Mouse (Mus musculus): ENCODE measurements around the gene Tigd3. TPM values are rescaled to one million over a fixed set of nuclear protein-coding genes. Genes with fewer than 3 reads are reported as not detected.
"Not testable (repeated sequence)": the region's sequence is repeated elsewhere in the genome, so short reads cannot be mapped to it uniquely, and the experiment has no call there.

Tigd3 gene
- polyA plus RNA-seq, 1 experiment from 2014 or later: 9.5 TPM

- WGBS: 89% methylated on average over 5 of the region's 5 CpGs
- not testable (repeated sequence) for H3K36me3 ChIP-seq; H3K4me3 ChIP-seq; DNase-seq (ENCODE audit: low spot score); H3K27me3 ChIP-seq (ENCODE audit: low read depth, poor library complexity, severe bottlenecking); H3K4me1 ChIP-seq; H3K27ac ChIP-seq (replicated peaks); H3K9me3 ChIP-seq (replicated peaks)
Observed at GRCm38 (mm10) chr19:5882079-5882478, 11.9 kb downstream of the Tigd3 start.

GRCm38 (mm10) chr19:5881155-5881554 lies 12.8 kb downstream of the Tigd3 start:
- no peak overlapping the region for H3K27ac ChIP-seq (replicated peaks)
- no peak overlapping the region for H3K4me3 ChIP-seq
- WGBS: 88% methylated on average over 6 of the region's 6 CpGs
- no peaks in the 10 kb centered on the region for H3K27me3 ChIP-seq (ENCODE audit: low read depth, poor library complexity, severe bottlenecking)
- no peaks in the 10 kb centered on the region for H3K36me3 ChIP-seq
- peaks cover 6% of the 10 kb centered on the region for H3K4me1 ChIP-seq
- no peaks in the 10 kb centered on the region for H3K9me3 ChIP-seq (replicated peaks)
- DNase-seq (ENCODE audit: low spot score): no peak

GRCm38 (mm10) chr19:5879735-5880134 lies 14.2 kb downstream of the Tigd3 start:
- H3K27me3 ChIP-seq (ENCODE audit: low read depth, poor library complexity, severe bottlenecking): no peaks in the 10 kb centered on the region
- H3K4me1 ChIP-seq: peaks cover 15% of the 10 kb centered on the region
- H3K9me3 ChIP-seq (replicated peaks): no peaks in the 10 kb centered on the region
- H3K27ac ChIP-seq (replicated peaks): no peak overlapping the region
- no peaks in the 10 kb centered on the region for H3K36me3 ChIP-seq
- no peak for DNase-seq (ENCODE audit: low spot score)
- WGBS: 94% methylated on average over 7 of the region's 7 CpGs
- H3K4me3 ChIP-seq: no peak overlapping the region

- Histone ChIP-seq H3K27me3 (ENCODE audit: low read depth, poor library complexity, severe bottlenecking) (no peaks in the 10 kb centered on the region), H3K9me3 (replicated peaks) (no peaks in the 10 kb centered on the region), H3K36me3 (no peaks in the 10 kb centered on the region), H3K4me3 (no peak overlapping the region), H3K4me1 (peaks cover 23% of the 10 kb centered on the region), H3K27ac (replicated peaks) (no peak overlapping the region)
- DNase-seq (ENCODE audit: low spot score): no peak
- 81% methylated on average over 3 of the region's 3 CpGs for WGBS
Observed at GRCm38 (mm10) chr19:5878916-5879315, 15.0 kb downstream of the Tigd3 start.

DNA sequence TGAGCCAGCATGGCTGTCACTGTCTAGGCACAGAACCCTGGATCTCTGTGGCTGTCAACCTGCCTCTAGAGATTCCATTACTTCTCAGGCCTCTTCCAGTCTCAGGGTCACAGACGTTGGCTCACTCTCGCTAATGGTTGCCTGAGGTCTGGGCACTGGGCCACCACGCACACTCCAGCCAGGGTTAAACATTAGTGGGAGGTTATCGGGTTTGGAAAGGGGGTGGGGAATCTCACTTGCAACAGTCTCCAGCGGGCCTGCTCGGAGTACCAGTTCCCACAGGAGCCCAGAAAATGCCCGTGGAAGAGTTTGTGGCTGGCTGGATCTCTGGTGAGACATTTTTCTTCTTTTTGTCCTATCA lies 15.6 kb downstream of the Tigd3 start:
- 85% methylated on average over 7 of the region's 7 CpGs for WGBS
- Histone ChIP-seq H3K27me3 (ENCODE audit: low read depth, poor library complexity, severe bottlenecking) (no peaks in the 10 kb centered on the region), H3K27ac (replicated peaks) (0 out of 2 replicates have a peak overlapping the region, but pooled peaks have one; percentile 24), H3K9me3 (replicated peaks) (no peaks in the 10 kb centered on the region), H3K4me1 (peaks cover 29% of the 10 kb centered on the region), H3K36me3 (no peaks in the 10 kb centered on the region), H3K4me3 (0 out of 2 replicates have a peak overlapping the region, but pooled peaks have one; percentile 2)
- no peak for DNase-seq (ENCODE audit: low spot score)

DNA sequence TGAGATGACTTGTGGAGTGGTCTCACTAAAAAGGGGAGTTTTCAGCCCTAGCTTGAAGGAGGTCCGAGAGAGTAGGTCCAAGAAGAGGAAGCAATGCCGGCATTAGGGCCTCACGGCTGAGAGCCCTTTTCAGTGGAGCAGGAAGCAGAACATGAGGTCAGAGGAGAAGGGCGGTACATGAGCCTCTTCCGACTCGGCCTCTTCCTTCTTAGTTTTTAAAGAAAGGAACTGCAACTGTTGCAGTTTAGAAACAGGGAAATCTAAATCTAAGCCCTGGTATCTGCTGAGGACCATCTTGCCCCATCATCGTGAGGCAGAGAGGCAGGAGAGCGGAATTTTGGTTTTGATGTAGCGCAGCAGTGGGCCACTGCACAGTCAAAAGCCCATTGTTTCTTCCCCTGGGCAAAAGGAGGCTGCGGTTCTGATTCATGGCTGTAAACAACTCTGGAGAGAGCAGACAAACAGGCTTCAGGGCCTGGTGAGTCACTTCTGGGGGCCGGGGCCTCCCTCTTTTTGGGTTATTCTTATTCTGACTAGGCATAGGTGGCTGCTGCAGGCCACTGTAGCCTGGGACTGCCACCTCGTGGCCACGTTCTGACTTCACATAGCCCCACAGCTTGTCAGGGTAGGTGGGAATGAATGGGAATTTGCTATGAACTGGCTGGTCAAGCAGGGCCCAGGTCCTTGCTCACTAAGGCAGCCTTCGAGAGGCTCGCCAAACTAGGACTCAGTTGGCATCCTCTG lies 16.2 kb downstream of the Tigd3 start, which contains the start of gene Slc25a45:
TSS of gene Slc25a45 (plus strand) at position 191 of the 744 bp plus-strand sequence.
- no peaks in the 10 kb centered on the region for H3K9me3 ChIP-seq (replicated peaks)
- H3K27me3 ChIP-seq (ENCODE audit: low read depth, poor library complexity, severe bottlenecking): no peaks in the 10 kb centered on the region
- H3K27ac ChIP-seq (replicated peaks): peak within 1 kb of the TSS; percentile 24; the same call in 1 of the 2 replicates
- peak; percentile 69 for DNase-seq (ENCODE audit: low spot score)
- peaks cover 35% of the 10 kb centered on the region for H3K4me1 ChIP-seq
- peaks cover 4% of the 10 kb centered on the region for H3K36me3 ChIP-seq
- 0 out of 2 replicates have a peak within 1 kb of the TSS, but pooled peaks have one; percentile 2 for H3K4me3 ChIP-seq
- WGBS: 50% methylated on average over 15 of the region's 15 CpGs

DNA sequence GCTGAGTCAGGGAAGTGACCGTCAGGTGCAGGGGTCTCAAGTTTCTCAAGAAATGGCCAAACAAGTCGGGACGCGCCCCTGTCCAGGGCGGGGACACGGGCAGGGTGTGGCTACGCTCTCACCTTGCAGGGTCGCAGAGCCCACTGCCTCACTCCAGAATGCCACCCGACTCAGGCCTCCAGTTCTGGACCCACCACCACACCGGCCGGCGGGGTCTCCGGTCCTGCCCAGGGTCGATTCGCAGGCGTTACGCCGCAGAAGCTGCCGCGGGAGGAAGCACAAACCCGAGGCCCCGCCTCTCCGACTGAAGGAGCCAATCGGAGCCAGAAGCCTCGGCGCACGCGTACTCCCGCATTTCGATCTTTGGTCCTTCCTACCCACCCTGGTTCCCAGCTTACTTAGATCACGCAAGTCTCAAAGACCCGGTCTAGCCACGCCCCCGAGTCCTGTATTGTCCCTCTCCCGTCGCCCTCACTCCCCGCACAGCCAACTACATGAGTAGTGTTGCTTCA lies 18.9 kb downstream of the Tigd3 start, which contains the start of gene Frmd8:
TSS of gene Frmd8 (minus strand) at position 306 of the 512 bp plus-strand sequence.
- H3K9me3 ChIP-seq (replicated peaks): no peaks in the 10 kb centered on the region
- peaks cover 59% of the 10 kb centered on the region for H3K4me1 ChIP-seq
- peak within 1 kb of the TSS; percentile 88 for H3K27ac ChIP-seq (replicated peaks)
- no peaks in the 10 kb centered on the region for H3K27me3 ChIP-seq (ENCODE audit: low read depth, poor library complexity, severe bottlenecking)
- peak within 1 kb of the TSS; percentile 83 for H3K4me3 ChIP-seq
- DNase-seq (ENCODE audit: low spot score): peak; percentile 94
- under 1% methylated on average over 37 of the region's 37 CpGs for WGBS
- peaks cover 25% of the 10 kb centered on the region for H3K36me3 ChIP-seq

GRCm38 (mm10) chr19:5874391-5874968 lies 19.5 kb downstream of the Tigd3 start:
- Histone ChIP-seq H3K9me3 (replicated peaks) (no peaks in the 10 kb centered on the region), H3K36me3 (peaks cover 30% of the 10 kb centered on the region), H3K4me3 (peak overlapping the region; percentile 83), H3K27ac (replicated peaks) (peak overlapping the region; percentile 88), H3K4me1 (peaks cover 59% of the 10 kb centered on the region), H3K27me3 (ENCODE audit: low read depth, poor library complexity, severe bottlenecking) (no peaks in the 10 kb centered on the region)
- DNase-seq (ENCODE audit: low spot score): no peak
- 12% methylated on average over 13 of the region's 13 CpGs for WGBS

- Histone ChIP-seq H3K9me3 (replicated peaks) (no peaks in the 10 kb centered on the region), H3K4me1 (peaks cover 59% of the 10 kb centered on the region), H3K4me3 (0 out of 2 replicates have a peak overlapping the region, but pooled peaks have one; percentile 9), H3K27ac (replicated peaks) (no peak overlapping the region), H3K27me3 (ENCODE audit: low read depth, poor library complexity, severe bottlenecking) (no peaks in the 10 kb centered on the region), H3K36me3 (peaks cover 45% of the 10 kb centered on the region)
- WGBS: 91% methylated on average over 19 of the region's 19 CpGs
- DNase-seq (ENCODE audit: low spot score): no peak
Observed at GRCm38 (mm10) chr19:5872931-5873556, 20.9 kb downstream of the Tigd3 start.

GRCm38 (mm10) chr19:5872528-5872927 lies 21.4 kb downstream of the Tigd3 start:
- Histone ChIP-seq H3K9me3 (replicated peaks) (no peaks in the 10 kb centered on the region), H3K36me3 (peaks cover 50% of the 10 kb centered on the region), H3K4me1 (peaks cover 55% of the 10 kb centered on the region), H3K27me3 (ENCODE audit: low read depth, poor library complexity, severe bottlenecking) (no peaks in the 10 kb centered on the region), H3K27ac (replicated peaks) (no peak overlapping the region), H3K4me3 (0 out of 2 replicates have a peak overlapping the region, but pooled peaks have one; percentile 9)
- WGBS: 94% methylated on average over 4 of the region's 4 CpGs
- DNase-seq (ENCODE audit: low spot score): no peak

GRCm38 (mm10) chr19:5871683-5872082 lies 22.3 kb downstream of the Tigd3 start:
- DNase-seq (ENCODE audit: low spot score): no peak
- 72% methylated on average over 6 of the region's 6 CpGs for WGBS
- H3K36me3 ChIP-seq: peaks cover 58% of the 10 kb centered on the region
- no peaks in the 10 kb centered on the region for H3K27me3 ChIP-seq (ENCODE audit: low read depth, poor library complexity, severe bottlenecking)
- H3K4me3 ChIP-seq: peak overlapping the region; percentile 32
- no peaks in the 10 kb centered on the region for H3K9me3 ChIP-seq (replicated peaks)
- peak overlapping the region; percentile 81 for H3K27ac ChIP-seq (replicated peaks)
- peaks cover 54% of the 10 kb centered on the region for H3K4me1 ChIP-seq

GRCm38 (mm10) chr19:5871273-5871672 lies 22.7 kb downstream of the Tigd3 start:
- DNase-seq (ENCODE audit: low spot score): peak; percentile 60
- Histone ChIP-seq H3K9me3 (replicated peaks) (no peaks in the 10 kb centered on the region), H3K4me1 (peaks cover 54% of the 10 kb centered on the region), H3K4me3 (peak overlapping the region; percentile 32), H3K27me3 (ENCODE audit: low read depth, poor library complexity, severe bottlenecking) (no peaks in the 10 kb centered on the region), H3K27ac (replicated peaks) (peak overlapping the region; percentile 81), H3K36me3 (peaks cover 62% of the 10 kb centered on the region)
- 17% methylated on average over 7 of the region's 7 CpGs for WGBS
